Mouse (Mus musculus): ENCODE data around the gene Plekha6. TPM values are rescaled to one million over a fixed set of nuclear protein-coding genes. Genes with fewer than 3 reads are reported as not detected.
A peak's percentile ranks its signal among the peaks of the same experiment; 100 is the strongest.

Gene Plekha6
- polyA plus RNA-seq, 1 experiment from 2014 or later, result 4.6 TPM

DNA sequence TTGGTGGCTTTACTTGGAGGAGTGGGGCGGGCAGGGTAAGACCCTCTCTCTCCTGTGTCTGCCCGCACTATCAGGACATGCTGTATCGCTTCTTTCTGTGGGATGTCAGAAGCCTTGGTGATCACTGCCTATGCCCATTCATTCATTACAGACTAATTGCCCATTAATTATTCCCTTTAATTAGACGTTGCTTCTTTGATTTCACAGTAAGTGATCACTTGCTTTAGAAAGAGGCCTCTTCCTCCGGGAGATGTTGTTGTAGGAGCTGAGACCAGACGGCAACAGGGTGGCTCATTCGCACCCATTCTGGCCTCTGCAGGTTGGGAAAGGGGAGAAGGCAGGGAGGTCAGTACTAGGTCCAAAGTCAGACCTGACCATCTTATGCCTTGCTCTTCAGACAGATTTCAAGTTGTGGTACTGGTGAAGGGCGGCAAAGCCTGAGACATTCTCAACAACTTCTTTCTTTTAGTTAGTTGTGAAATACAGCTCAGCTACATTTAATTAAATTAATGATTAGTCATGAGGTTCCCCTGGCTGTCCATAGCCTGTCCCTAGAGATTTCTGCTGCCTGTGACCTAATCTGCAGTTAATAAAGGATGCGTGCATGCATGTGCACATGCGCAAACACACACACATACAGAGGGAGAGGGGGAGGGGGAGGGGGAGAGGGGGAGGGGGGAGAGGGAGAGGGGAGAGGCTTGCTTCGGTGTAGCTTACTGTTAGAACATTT lies 44.2 kb downstream of the Plekha6 start:
- no peaks in the 10 kb centered on the region for H3K9me3 ChIP-seq
- WGBS, result 64% methylated on average over 9 of the region's 11 CpGs
- peaks cover 22% of the 10 kb centered on the region for H3K4me1 ChIP-seq
- 0 out of 2 replicates have a peak, but pooled peaks cover 2% of the 10 kb centered on the region for H3K27me3 ChIP-seq
- H3K9ac ChIP-seq, result no peak overlapping the region
- no peak overlapping the region for H3K4me3 ChIP-seq
- no peaks in the 10 kb centered on the region for H3K36me3 ChIP-seq
- no peak overlapping the region for H3K27ac ChIP-seq
- no peak overlapping the region for H3K4me2 ChIP-seq (replicated peaks)
- no peak for ATAC-seq (ENCODE audit: insufficient number of reproducible peaks, insufficient read depth, low FRiP score, low TSS enrichment)

DNA sequence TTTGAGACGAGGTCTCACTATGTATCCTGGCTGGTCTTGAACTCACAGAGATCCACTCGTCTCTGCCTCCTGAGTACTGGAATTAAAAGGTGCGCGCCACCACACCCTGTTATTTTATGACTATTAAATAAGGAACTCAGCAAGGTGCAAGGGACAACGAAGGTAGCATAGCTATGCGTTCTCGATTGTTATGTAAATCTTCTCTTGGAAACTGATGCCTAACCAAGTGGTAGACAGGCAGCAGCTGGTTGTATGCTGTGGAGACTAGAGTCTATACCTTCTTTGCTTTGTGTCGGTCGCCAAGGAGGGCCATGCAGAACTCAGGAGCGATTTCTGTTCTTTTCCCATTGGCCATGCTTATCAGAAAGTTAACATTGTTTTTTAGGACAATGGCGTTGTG lies 45.0 kb downstream of the Plekha6 start:
- H3K4me2 ChIP-seq (replicated peaks), result no peak overlapping the region
- H3K9me3 ChIP-seq, result no peaks in the 10 kb centered on the region
- 0 out of 2 replicates have a peak overlapping the region, but pooled peaks have one; percentile 31 for H3K27ac ChIP-seq
- ATAC-seq (ENCODE audit: insufficient number of reproducible peaks, insufficient read depth, low FRiP score, low TSS enrichment), result no peak
- H3K4me3 ChIP-seq, result no peak overlapping the region
- H3K4me1 ChIP-seq, result peaks cover 29% of the 10 kb centered on the region
- H3K9ac ChIP-seq, result no peak overlapping the region
- H3K36me3 ChIP-seq, result no peaks in the 10 kb centered on the region
- H3K27me3 ChIP-seq, result 0 out of 2 replicates have a peak, but pooled peaks cover 2% of the 10 kb centered on the region
- WGBS, result 83% methylated on average over 11 of the region's 11 CpGs

DNA sequence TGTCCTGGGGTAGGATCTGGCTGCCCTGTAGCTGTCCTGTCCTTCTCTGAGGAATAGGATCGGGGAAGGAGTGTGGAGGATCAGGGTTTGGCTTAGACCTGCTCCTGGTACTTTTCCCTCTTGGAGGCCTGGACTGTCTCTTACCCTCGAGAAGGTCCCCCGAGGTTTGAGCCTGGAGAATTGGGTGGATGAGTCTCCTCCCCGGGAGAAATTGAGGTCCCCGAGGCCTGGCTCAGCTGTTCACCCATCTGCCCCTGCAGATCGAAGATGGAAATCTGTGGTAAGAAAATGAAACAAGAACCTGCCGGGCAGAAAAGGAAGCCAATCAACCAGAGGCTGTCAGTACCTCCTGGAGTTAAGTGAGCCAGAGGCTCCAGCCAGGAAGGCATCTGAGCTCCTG lies 45.5 kb downstream of the Plekha6 start:
- Histone ChIP-seq H3K4me1 (peaks cover 29% of the 10 kb centered on the region), H3K4me2 (replicated peaks) (no peak overlapping the region), H3K9me3 (no peaks in the 10 kb centered on the region), H3K27ac (peak overlapping the region; percentile 31; the same call in 1 of the 2 replicates), H3K4me3 (no peak overlapping the region), H3K36me3 (no peaks in the 10 kb centered on the region), H3K27me3 (0 out of 2 replicates have a peak, but pooled peaks cover 2% of the 10 kb centered on the region), H3K9ac (0 out of 2 replicates have a peak overlapping the region, but pooled peaks have one; percentile 11)
- no peak for ATAC-seq (ENCODE audit: insufficient number of reproducible peaks, insufficient read depth, low FRiP score, low TSS enrichment)
- 41% methylated on average over 7 of the region's 7 CpGs for WGBS

DNA sequence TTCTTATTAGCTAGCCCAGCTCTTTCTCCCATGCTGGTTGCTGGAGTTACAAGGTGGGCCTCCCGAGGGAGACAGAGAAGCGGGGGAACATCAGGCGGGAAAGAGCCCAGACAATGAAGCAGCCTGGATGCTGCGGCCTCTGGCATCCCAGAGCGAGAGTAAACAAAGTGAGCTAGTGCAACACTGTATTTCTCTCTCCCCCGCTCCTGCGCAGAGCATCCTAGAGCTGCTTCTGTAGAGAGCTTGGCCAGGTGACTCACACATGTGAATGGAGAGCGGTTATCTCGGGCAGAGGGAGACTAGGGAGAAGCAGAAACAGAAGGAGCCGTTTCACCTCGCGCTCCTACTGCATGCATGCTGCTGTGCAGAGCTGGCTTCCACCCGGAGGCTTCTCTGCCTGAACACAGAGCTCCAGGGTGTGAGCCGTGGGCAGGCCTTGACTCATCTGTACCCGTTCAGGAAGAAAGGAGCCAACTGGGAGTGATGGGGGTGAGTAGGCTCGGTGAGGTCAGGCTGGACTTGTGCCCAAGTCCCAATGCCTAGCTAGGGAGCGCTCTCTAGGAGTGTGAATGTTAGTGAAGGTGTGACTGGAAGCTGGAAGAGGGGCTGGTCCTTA lies 46.0 kb downstream of the Plekha6 start:
- ATAC-seq (ENCODE audit: insufficient number of reproducible peaks, insufficient read depth, low FRiP score, low TSS enrichment), result peak; percentile 45; the same call in 1 of the 2 replicates
- Histone ChIP-seq H3K27ac (peak overlapping the region; percentile 31; the same call in 1 of the 2 replicates), H3K36me3 (no peaks in the 10 kb centered on the region), H3K9me3 (no peaks in the 10 kb centered on the region), H3K9ac (0 out of 2 replicates have a peak overlapping the region, but pooled peaks have one; percentile 11), H3K4me1 (peaks cover 31% of the 10 kb centered on the region), H3K4me3 (no peak overlapping the region), H3K4me2 (replicated peaks) (0 out of 2 replicates have a peak overlapping the region, but pooled peaks have one; percentile 7), H3K27me3 (no peaks in the 10 kb centered on the region)
- 36% methylated on average over 17 of the region's 17 CpGs for WGBS

DNA sequence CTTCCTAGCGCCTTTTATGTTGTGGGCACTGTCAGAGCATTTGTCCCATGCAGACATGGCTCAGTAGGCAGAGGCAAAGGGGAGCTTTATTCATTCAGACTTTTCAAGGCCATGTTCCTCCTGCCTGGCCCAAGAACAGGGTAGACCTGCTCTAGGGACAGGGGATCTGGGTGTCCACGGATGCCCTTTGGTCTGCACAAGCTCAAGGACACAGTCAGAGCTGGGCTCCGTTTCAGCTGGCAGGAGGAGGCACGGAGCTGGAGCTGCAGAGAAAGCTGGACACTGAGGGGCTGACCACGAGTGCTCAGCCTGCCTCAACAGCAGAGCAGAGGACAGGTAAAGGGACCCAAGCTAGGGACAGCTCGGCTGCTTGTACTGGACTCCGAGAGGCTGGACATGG lies 46.8 kb downstream of the Plekha6 start:
- 66% methylated on average over 7 of the region's 7 CpGs for whole genome bisulfite sequencing
- Histone ChIP-seq H3K9me3 (no peaks in the 10 kb centered on the region), H3K36me3 (no peaks in the 10 kb centered on the region), H3K4me3 (no peak overlapping the region), H3K4me1 (peaks cover 37% of the 10 kb centered on the region), H3K9ac (no peak overlapping the region), H3K27me3 (no peaks in the 10 kb centered on the region), H3K27ac (peak overlapping the region; percentile 31; the same call in 1 of the 2 replicates), H3K4me2 (replicated peaks) (no peak overlapping the region)
- ATAC-seq (ENCODE audit: insufficient number of reproducible peaks, insufficient read depth, low FRiP score, low TSS enrichment), result no peak

DNA sequence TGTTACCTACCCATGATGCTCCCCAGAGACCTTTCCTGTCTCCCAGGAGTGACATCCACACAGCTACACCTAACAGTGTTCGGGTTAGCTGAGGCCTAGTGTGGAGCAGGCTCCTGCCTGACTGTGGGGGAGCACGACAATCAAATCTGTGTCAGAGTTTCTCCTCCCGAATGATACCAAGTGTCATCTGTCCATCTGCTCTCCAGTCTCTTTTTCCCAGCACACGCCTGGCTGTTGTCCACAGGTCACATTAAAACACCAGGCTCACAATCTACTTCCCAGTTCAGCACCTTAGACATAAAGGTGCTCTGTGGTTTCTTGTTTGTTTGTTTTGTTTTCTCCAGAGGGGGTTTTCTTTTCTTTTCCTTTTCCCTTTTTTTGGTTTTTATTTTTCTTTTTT lies 48.3 kb downstream of the Plekha6 start:
- no peak for ATAC-seq (ENCODE audit: insufficient number of reproducible peaks, insufficient read depth, low FRiP score, low TSS enrichment)
- H3K4me3 ChIP-seq, result no peak overlapping the region
- H3K27me3 ChIP-seq, result no peaks in the 10 kb centered on the region
- H3K36me3 ChIP-seq, result no peaks in the 10 kb centered on the region
- no peak overlapping the region for H3K27ac ChIP-seq
- 59% methylated on average over 4 of the region's 4 CpGs for WGBS
- no peak overlapping the region for H3K9ac ChIP-seq
- H3K4me1 ChIP-seq, result peaks cover 39% of the 10 kb centered on the region
- no peak overlapping the region for H3K4me2 ChIP-seq (replicated peaks)
- no peaks in the 10 kb centered on the region for H3K9me3 ChIP-seq

DNA sequence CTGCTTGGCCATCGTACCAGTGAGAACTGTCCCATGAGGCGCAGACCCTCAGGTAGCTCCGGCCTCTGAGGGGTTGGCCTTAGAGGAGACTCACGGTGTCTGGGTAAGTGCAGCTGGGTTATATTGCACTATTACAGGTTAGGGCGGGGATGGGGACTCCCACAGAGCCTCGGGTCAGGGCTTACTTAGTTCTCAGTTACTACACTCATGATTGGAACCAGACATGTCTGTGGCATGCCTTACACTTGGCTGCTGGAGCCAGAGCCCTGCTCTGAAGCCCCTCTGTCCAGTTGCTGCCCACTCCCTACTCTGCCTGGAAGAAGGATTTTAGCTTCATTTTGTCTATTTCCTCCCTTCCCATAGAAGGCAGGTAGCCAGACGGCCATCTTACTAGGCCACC lies 49.1 kb downstream of the Plekha6 start:
- no peak overlapping the region for H3K4me3 ChIP-seq
- no peak overlapping the region; the same call in 1 of the 2 replicates for H3K27ac ChIP-seq
- no peak for ATAC-seq (ENCODE audit: insufficient number of reproducible peaks, insufficient read depth, low FRiP score, low TSS enrichment)
- WGBS, result 36% methylated on average over 7 of the region's 7 CpGs
- H3K27me3 ChIP-seq, result no peaks in the 10 kb centered on the region
- H3K36me3 ChIP-seq, result no peaks in the 10 kb centered on the region
- no peaks in the 10 kb centered on the region for H3K9me3 ChIP-seq
- H3K4me2 ChIP-seq (replicated peaks), result no peak overlapping the region
- H3K9ac ChIP-seq, result no peak overlapping the region
- H3K4me1 ChIP-seq, result peaks cover 39% of the 10 kb centered on the region

DNA sequence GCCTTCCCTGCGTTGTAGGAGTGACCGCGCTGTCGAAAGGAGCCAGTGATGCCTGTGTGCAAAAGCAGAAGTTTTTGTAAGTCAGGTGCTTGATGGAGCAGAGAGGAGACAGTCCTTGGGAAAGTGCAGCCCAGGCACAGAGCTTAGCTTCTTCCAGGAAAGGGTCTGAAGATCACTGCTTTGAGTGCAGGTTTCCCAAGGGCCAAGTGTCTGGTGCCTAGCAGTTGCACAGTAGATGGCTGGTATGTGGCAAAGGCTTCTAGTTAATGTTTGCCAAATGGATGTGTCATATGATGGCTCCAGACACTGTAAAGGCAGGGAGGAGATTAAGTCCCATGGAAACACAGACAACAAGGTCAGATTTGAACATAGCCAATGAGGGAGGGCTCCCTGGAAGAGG lies 49.9 kb downstream of the Plekha6 start:
- H3K4me1 ChIP-seq, result peaks cover 39% of the 10 kb centered on the region
- H3K36me3 ChIP-seq, result no peaks in the 10 kb centered on the region
- no peak overlapping the region for H3K27ac ChIP-seq
- no peak for ATAC-seq (ENCODE audit: insufficient number of reproducible peaks, insufficient read depth, low FRiP score, low TSS enrichment)
- no peaks in the 10 kb centered on the region for H3K27me3 ChIP-seq
- H3K9ac ChIP-seq, result no peak overlapping the region
- no peak overlapping the region for H3K4me3 ChIP-seq
- H3K4me2 ChIP-seq (replicated peaks), result no peak overlapping the region
- no peaks in the 10 kb centered on the region for H3K9me3 ChIP-seq
- 88% methylated on average over 4 of the region's 4 CpGs for WGBS

DNA sequence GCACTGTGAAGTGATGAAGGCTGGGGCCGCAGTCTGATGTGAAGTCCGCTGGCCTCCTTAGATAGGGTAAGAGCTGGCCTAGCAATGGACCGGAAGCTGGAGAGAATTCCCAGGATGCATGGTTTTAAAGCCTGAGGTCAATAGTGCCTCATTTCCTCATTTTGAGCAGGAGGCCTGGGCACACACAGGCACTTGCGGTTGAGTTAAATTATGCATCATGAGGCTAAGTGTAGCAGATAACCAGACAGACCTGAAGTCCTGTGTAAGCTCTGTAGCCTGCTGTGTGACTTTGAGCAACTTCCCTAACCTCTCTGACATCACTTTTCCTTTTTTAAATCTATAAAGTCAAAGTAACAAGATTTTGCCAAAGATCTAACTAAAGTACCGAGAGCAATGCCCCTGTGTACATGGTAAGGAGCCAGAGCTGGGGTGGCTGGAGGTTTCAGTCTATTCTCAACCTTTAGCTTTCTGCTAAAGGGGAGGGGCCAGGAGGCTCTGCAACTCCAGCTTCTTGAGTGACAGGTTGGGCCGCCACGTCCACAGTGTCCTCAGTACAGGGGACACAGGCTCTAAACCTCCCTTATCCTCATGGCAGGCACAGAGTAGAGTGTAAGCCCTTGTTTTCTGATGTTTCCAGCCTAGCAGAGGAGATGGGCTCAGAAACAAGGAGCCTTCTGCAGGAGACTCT lies 50.8 kb downstream of the Plekha6 start:
- H3K9ac ChIP-seq, result no peak overlapping the region
- H3K9me3 ChIP-seq, result no peaks in the 10 kb centered on the region
- 71% methylated on average over 7 of the region's 7 CpGs for WGBS
- no peaks in the 10 kb centered on the region for H3K27me3 ChIP-seq
- ATAC-seq (ENCODE audit: insufficient number of reproducible peaks, insufficient read depth, low FRiP score, low TSS enrichment), result no peak
- H3K27ac ChIP-seq, result peak overlapping the region; percentile 23; the same call in 1 of the 2 replicates
- H3K4me3 ChIP-seq, result no peak overlapping the region
- H3K4me1 ChIP-seq, result peaks cover 33% of the 10 kb centered on the region
- no peak overlapping the region for H3K4me2 ChIP-seq (replicated peaks)
- no peaks in the 10 kb centered on the region for H3K36me3 ChIP-seq

DNA sequence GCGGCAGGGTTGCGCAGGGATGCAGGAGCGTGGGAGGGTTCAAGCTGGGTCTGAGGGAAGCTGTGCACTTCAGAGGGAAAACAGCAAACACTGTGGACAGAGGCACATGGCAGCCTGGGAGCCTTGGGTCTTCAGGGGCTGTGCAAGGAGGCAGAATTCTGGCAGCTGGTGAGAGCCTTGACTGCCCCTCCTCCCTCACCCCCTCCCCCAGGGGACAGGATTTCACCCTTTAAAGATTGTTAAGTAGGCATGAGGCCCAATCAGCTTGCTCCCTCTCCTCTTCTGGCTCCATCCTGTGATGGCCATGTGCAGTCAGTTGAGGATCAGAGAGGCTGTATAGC lies 51.3 kb downstream of the Plekha6 start:
- Histone ChIP-seq H3K27me3 (no peaks in the 10 kb centered on the region), H3K9me3 (no peaks in the 10 kb centered on the region), H3K9ac (no peak overlapping the region), H3K4me2 (replicated peaks) (no peak overlapping the region), H3K27ac (peak overlapping the region; percentile 23; the same call in 1 of the 2 replicates), H3K4me1 (peaks cover 28% of the 10 kb centered on the region), H3K36me3 (no peaks in the 10 kb centered on the region), H3K4me3 (no peak overlapping the region)
- ATAC-seq (ENCODE audit: insufficient number of reproducible peaks, insufficient read depth, low FRiP score, low TSS enrichment), result no peak
- WGBS, result 74% methylated on average over 3 of the region's 3 CpGs

DNA sequence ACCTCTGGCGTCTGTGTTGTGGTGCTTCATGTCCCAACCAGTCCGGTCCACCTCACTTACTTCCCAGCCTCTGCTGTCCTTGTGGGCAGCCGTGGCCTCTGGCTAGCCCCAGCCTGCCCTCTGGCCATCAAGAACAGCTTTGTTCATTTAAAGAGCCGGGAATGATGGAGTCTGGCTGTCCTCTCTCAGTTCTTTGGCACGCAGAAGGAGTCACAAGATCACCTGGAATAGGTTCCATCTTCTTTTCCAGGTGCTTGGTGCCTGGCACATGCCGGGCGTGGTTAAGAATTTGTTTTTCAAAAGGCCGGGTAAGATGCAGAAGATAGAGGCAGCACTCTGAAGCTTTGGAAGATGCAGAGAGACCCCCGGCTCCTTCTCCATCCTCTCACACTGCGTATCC lies 51.7 kb downstream of the Plekha6 start:
- Histone ChIP-seq H3K4me1 (peaks cover 24% of the 10 kb centered on the region), H3K27me3 (no peaks in the 10 kb centered on the region), H3K4me2 (replicated peaks) (no peak overlapping the region), H3K36me3 (no peaks in the 10 kb centered on the region), H3K27ac (no peak overlapping the region), H3K4me3 (no peak overlapping the region), H3K9me3 (no peaks in the 10 kb centered on the region), H3K9ac (no peak overlapping the region)
- WGBS, result 69% methylated on average over 10 of the region's 10 CpGs
- ATAC-seq (ENCODE audit: insufficient number of reproducible peaks, insufficient read depth, low FRiP score, low TSS enrichment), result no peak

Data from embryonic facial prominence, embryonic 12.5 days (tissue).